Mouse (Mus musculus): ENCODE measurements around the gene Olfr175-ps1. TPM values are rescaled to one million over a fixed set of nuclear protein-coding genes. Genes with fewer than 3 reads are reported as not detected.

Gene Olfr175-ps1
- 0.24 TPM for polyA plus RNA-seq (2017; shearing (Covaris generic))

DNA sequence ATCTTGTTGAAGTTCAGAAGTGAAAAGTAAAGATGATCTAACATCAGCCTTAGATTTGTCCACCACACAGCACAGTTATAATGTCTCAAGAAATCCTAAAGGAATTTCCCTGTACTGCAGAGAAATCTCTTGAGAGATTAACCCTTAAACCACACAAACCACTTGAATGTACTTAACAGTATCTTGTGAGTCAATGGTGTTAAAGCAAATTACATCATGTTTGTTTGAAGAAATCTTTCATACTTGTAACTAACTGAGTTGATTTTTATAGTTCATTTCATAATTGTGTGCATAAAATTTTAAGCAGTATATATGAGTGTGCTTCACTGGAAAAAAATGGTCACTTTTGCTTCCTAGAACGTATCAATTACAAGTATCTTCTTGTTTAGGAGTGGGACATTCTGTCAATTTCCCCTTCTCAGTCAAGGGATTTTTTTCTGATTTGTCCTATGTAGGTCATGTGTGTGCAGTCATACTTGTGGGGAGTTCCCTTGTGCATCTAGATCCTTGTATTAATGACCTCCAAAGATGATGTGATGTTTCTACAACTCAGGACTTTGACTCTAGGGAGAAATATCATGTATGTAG is at the start of gene Olfr175-ps1:
Olfr175-ps1 (minus strand) TSS at position 51 of the 588 bp plus-strand sequence.

DNA sequence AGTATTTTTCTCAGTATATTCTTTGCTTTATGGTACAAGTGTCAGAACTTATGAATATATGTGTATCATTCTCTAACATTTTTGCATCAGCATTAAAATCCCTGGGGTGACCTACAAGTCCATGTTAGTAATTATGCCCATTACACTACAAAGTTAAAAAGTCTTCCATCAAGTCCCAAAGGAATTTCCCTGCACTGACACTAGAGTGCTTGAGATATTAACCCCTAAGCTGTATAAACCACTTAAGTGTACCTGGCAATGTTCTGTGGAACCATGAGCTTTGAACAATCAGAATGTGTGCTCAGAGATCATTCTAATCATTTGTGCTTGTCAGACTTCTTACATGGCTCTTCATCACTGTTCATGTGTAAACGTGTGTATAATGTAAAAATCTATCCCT is 48.1 kb upstream of the Olfr175-ps1 start, which contains the start of gene Olfr177:
Olfr177 (minus strand) TSS at position 101 of the 400 bp plus-strand sequence.

GRCm38 (mm10) chr16:58800168-58800567 is 26.4 kb downstream of the Olfr175-ps1 start, which contains the start of gene Olfr173:
Olfr173 (minus strand) TSS chr16:58800268.

Other genes starting within 250 kb of the Olfr175-ps1 start
- not detected for gene Gm813, start 209.8 kb downstream of the Olfr175-ps1 start, polyA plus RNA-seq (2017; shearing (Covaris generic))
- gene E330017A01Rik, start 188.0 kb downstream of the Olfr175-ps1 start, polyA plus RNA-seq (2017; shearing (Covaris generic)): not detected
- gene Cpox, start 156.5 kb downstream of the Olfr175-ps1 start, polyA plus RNA-seq (2017; shearing (Covaris generic)): 55.2 TPM
- gene Gpr15, start 107.7 kb downstream of the Olfr175-ps1 start, polyA plus RNA-seq (2017; shearing (Covaris generic)): 53.3 TPM
- gene Cldnd1, start 98.9 kb downstream of the Olfr175-ps1 start, polyA plus RNA-seq (2017; shearing (Covaris generic)): 175 TPM
- gene Olfr172, start 63.6 kb downstream of the Olfr175-ps1 start, polyA plus RNA-seq (2017; shearing (Covaris generic)): not detected
- gene Olfr173, start 26.5 kb downstream of the Olfr175-ps1 start, polyA plus RNA-seq (2017; shearing (Covaris generic)): 2.0 TPM
- not detected for gene Olfr177, start 48.0 kb upstream of the Olfr175-ps1 start, polyA plus RNA-seq (2017; shearing (Covaris generic))
- gene Olfr178, start 65.3 kb upstream of the Olfr175-ps1 start, polyA plus RNA-seq (2017; shearing (Covaris generic)): 0.13 TPM
- gene Olfr181, start 102.0 kb upstream of the Olfr175-ps1 start, polyA plus RNA-seq (2017; shearing (Covaris generic)): not detected
- not detected for gene Olfr180, start 102.6 kb upstream of the Olfr175-ps1 start, polyA plus RNA-seq (2017; shearing (Covaris generic))
- not detected for gene Olfr183, start 168.6 kb upstream of the Olfr175-ps1 start, polyA plus RNA-seq (2017; shearing (Covaris generic))
- gene Olfr186, start 203.5 kb upstream of the Olfr175-ps1 start, polyA plus RNA-seq (2017; shearing (Covaris generic)): not detected
- gene Olfr187, start 213.0 kb upstream of the Olfr175-ps1 start, polyA plus RNA-seq (2017; shearing (Covaris generic)): not detected